Mouse (Mus musculus) monocyte, adult 2 months (primary cell): ENCODE results near the gene Apob.
A peak's percentile ranks its signal among the peaks of the same experiment; 100 is the strongest.

Source experiments
- DNase-seq, 2 experiments: peaks; one replicate each; pipeline ENCODE4 v3.0.0; 2022; ENCODE audit warnings: low spot score in 2 of 2, low read depth in 1 of 2

Gene Apob

DNA sequence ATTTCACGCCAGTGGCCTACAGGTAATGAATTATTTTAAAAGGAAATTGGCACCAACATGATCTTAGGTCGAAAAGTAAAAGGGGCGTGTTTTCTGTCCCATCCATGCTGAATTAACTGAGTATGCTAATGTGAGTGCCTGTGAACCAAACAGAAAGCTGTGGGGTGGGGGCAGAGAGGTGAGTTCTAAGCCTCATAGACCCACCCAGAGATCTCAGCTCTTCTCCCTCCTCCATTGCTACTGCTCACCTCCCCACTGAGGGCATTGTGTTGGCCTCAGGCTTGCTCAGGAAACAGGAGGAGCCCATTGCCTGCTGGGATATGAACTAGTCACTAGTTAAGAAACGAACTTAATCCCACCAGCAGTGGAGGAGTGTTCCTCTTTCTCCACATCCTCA lies 54.9 kb downstream of the Apob start:
- DNase-seq: no peak

DNA sequence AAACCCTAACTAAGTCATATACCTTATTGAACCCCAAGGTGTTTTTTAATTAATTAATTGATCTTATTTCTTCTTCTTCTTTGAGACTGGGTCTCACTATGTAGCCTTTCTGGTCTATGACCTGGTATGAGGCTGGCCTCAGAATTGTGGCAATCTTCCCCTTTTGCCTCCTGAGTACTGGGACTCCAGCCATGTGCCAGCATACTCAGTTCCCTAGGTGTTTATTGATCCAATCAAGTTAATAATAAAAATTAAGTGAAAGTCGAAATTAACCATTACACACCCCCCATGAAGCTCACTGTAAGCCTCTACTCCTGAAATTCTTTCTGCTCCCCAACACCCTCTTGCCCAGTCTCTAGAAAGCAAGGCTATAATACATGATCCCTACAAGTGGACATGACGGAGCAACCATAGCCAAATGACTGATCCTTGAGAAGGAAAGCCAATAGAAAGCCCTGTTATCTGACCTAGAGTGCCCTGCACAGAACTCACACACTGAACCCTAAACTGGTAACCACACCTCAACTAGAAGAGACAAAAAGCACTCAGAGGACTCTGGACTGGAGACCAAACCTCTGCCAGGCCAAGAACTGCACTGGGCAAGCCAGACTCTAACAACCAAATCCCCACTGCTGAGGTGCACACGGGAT lies 60.8 kb downstream of the Apob start:
- DNase-seq: no peak

- no peak for DNase-seq
Measured at GRCm38 (mm10) chr12:8042626-8043394, 65.4 kb downstream of the Apob start.

DNA sequence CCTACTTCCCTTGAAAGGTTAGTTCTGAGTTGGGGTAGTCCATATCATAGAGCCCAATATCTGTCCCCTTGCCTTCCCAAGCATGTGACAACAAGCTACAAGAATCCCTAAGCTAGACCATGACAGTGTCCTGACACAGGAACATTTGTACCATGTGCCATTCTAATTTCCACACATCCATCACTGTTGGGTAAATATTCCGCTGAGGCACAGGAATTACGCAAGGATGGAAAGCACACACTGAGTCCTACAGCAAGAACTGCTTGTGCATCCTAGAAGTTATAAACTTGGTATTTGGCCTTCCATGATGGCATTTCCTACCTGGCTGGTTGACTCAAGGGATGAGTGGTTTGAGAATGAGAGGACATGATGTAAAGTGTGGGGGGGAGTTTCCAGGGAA lies 69.6 kb downstream of the Apob start:
- no peak for DNase-seq

GRCm38 (mm10) chr12:8047789-8048309 lies 70.4 kb downstream of the Apob start:
- DNase-seq: no peak

DNA sequence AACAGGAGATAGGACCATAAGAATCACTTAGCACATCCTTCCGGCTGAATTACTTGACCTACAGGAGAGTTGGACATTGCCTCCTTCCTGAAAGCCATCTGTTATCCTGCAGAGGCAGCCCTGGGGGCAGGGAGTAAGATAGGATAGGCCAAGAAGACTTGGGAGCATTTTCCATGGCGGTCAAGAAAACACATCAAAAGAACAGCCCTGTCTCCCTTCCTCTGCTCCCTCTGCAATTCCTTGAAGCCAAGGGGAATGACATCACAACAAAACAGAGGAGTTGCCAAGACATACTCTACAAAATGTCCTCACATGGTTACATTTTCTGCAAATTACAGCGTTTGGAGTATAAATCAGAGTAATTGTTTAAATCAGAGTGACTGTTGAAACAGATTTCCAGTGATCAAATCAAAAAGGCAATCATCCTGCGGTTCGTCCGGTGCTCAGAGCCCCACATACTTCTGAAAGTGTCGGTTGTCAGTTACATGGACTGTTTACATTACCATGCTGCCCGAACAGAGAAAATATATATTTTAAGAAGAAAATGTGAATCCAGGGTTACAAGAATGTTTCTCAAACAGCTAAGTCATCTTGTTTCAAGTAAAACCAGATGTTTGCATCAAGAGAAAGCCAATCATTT lies 78.7 kb downstream of the Apob start:
- no peak for DNase-seq

GRCm38 (mm10) chr12:8059576-8059975 lies 82.1 kb downstream of the Apob start:
- DNase-seq: peak in 1 of 2 experiments; percentile 5

GRCm38 (mm10) chr12:8063363-8064065 lies 86.1 kb downstream of the Apob start:
- DNase-seq: no peak
